Mouse (Mus musculus): ENCODE measurements at regions not wholly inside any gene's neighbourhood (a gene's known extent, or its start where the extent isn't known, plus 50 kb on each side); places are given as distances from the start of the nearest gene placed in this dataset.

GRCm38 (mm10) chr13:119232100-119233029, 196.0 kb upstream of the Paip1 start:
- no peak for TF ChIP-seq CTCF (IDR thresholded peaks at IDR 0.05; ENCODE audit: extremely low read depth, insufficient read length, insufficient replicate concordance, low read depth, low read length)
- TF ChIP-seq POLR2A (IDR thresholded peaks at IDR 0.05; ENCODE audit: low read depth, low read length), result no peak

Data from small intestine, adult 2 months (tissue).